Mouse (Mus musculus) limb, embryonic 14.5 days (tissue): ENCODE data around the gene Fgf11. TPM values are rescaled to one million over a fixed set of nuclear protein-coding genes. Genes with fewer than 3 reads are reported as not detected.
A peak's percentile ranks its signal among the peaks of the same experiment; 100 is the strongest.

Source experiments
- ATAC-seq: fragments of 200-750 bp; cut with Nextera tagmentation; 2 replicates; pipeline ENCODE4 v1.8.0; 2017; ENCODE audit warnings: low read depth, moderate number of reproducible peaks, moderate TSS enrichment; ENCODE audit not compliant: low FRiP score
- DNase-seq: peaks from one replicate; pipeline ENCODE4 v3.0.0-alpha.2; 2015; ENCODE audit warnings: low spot score
- H3K27ac ChIP-seq: fragments of 300-500 bp; sonication (generic); replicated peaks from 2 replicates; pipeline ENCODE4 v1.5.1; 2014; ENCODE audit warnings: low read depth, mild to moderate bottlenecking, low read length, moderate library complexity, mixed read lengths
- H3K27me3 ChIP-seq: fragments of 300-500 bp; sonication (generic); 2 replicates; pipeline ENCODE4 v1.6.1; 2014; ENCODE audit warnings: low read length, mixed read lengths; ENCODE audit not compliant: control insufficient read depth, insufficient read depth
- H3K36me3 ChIP-seq: fragments of 300-500 bp; sonication (generic); 2 replicates; pipeline ENCODE4 v1.6.1; 2014; ENCODE audit warnings: mild to moderate bottlenecking, low read length, moderate library complexity, mixed read lengths; ENCODE audit not compliant: control insufficient read depth, insufficient read depth
- H3K4me1 ChIP-seq: fragments of 300-500 bp; sonication (generic); 2 replicates; pipeline ENCODE4 v1.6.1; 2014; ENCODE audit warnings: antibody characterized with exemption, low read length, mixed read lengths; ENCODE audit not compliant: control insufficient read depth, insufficient read depth
- H3K4me2 ChIP-seq: fragments of 300-500 bp; sonication (generic); replicated peaks from 2 replicates; pipeline ENCODE4 v1.6.1; 2014; ENCODE audit warnings: low read depth, mild to moderate bottlenecking, low read length, moderate library complexity; ENCODE audit not compliant: severe bottlenecking
- H3K4me3 ChIP-seq: fragments of 300-500 bp; sonication (generic); replicated peaks from 2 replicates; pipeline ENCODE4 v1.5.1; 2014; ENCODE audit warnings: low read length
- H3K9ac ChIP-seq: fragments of 300-500 bp; sonication (generic); 2 replicates; pipeline ENCODE4 v1.6.1; 2014; ENCODE audit warnings: mild to moderate bottlenecking, low read depth, low read length, moderate library complexity; ENCODE audit not compliant: severe bottlenecking
- H3K9me3 ChIP-seq: fragments of 300-500 bp; sonication (generic); 2 replicates; pipeline ENCODE4 v1.6.1; 2016; ENCODE audit warnings: low read length; ENCODE audit not compliant: control insufficient read depth
- POLR2A ChIP-seq: fragments of 200-500 bp; IDR thresholded peaks from 2 replicates; pipeline ENCODE4 v1.8.0; 2012; ENCODE audit warnings: inconsistent platforms, mild to moderate bottlenecking, moderate library complexity, borderline replicate concordance; ENCODE audit not compliant: insufficient read depth, insufficient read length; ENCODE audit errors: extremely low read depth
- WGBS: fragments of 180-500 bp; shearing (Covaris S2); extraction: QIAGEN DNeasy Blood & Tissue Kit; methylation state at CpG from one replicate; pipeline ENCODE4 v1.1.7; 2014; 5-methylcytosine and 5-hydroxymethylcytosine counted together
- polyA plus RNA-seq, 2 experiments: library from polyadenylated mRNA; depleted of rRNA in 1 of 2; stranded (reverse) in 1 of 2; unstranded in 1 of 2; fragments of >200 nt; fragmentation: Nextera tagmentation in 1 of 2; extraction: Ambion mirVana in 1 of 2; gene quantifications; 2 replicates each; pipeline versions ENCODE4 v1.2.1 to v1.2.3; 2012 to 2014

Fgf11 gene
- polyA plus RNA-seq, 2 experiments: 2.2 to 17.2 TPM

GRCm38 (mm10) chr11:69837604-69837951 lies 35.9 kb upstream of the Fgf11 start, which contains the start of gene Nlgn2:
TSS of gene Nlgn2 (minus strand) at chr11:69837784.
- DNase-seq: no peak
- Histone ChIP-seq H3K27ac (peak within 1 kb of the TSS; percentile 83), H3K4me2 (peak within 1 kb of the TSS; percentile 95), H3K27me3 (peaks cover 5% of the 10 kb centered on the region; the same call in 1 of the 2 replicates), H3K9me3 (no peaks in the 10 kb centered on the region), H3K4me1 (peaks cover 37% of the 10 kb centered on the region), H3K9ac (peak within 1 kb of the TSS; percentile 71), H3K4me3 (peak within 1 kb of the TSS; percentile 73), H3K36me3 (peaks cover 17% of the 10 kb centered on the region)
- no peak; the same call in 1 of the 2 replicates for ATAC-seq
- no peak for TF ChIP-seq POLR2A
- under 1% methylated on average over 29 of the region's 32 CpGs for WGBS

GRCm38 (mm10) chr11:69836703-69837576 lies 35.3 kb upstream of the Fgf11 start:
- peak overlapping the region; percentile 79 for H3K27ac ChIP-seq
- H3K4me3 ChIP-seq: peak overlapping the region; percentile 73
- 1% methylated on average over 38 of the region's 52 CpGs for WGBS
- H3K4me1 ChIP-seq: peaks cover 37% of the 10 kb centered on the region
- peaks cover 5% of the 10 kb centered on the region; the same call in 1 of the 2 replicates for H3K27me3 ChIP-seq
- no peaks in the 10 kb centered on the region for H3K9me3 ChIP-seq
- DNase-seq (peak; percentile 37), ATAC-seq (no peak)
- H3K4me2 ChIP-seq: peak overlapping the region; percentile 95
- no peak for TF ChIP-seq POLR2A
- H3K36me3 ChIP-seq: peaks cover 24% of the 10 kb centered on the region
- peak overlapping the region; percentile 71 for H3K9ac ChIP-seq

GRCm38 (mm10) chr11:69835966-69836335 lies 34.3 kb upstream of the Fgf11 start:
- H3K9me3 ChIP-seq: no peaks in the 10 kb centered on the region
- H3K9ac ChIP-seq: peak overlapping the region; percentile 71
- TF ChIP-seq POLR2A: no peak
- ATAC-seq (no peak), DNase-seq (no peak)
- peaks cover 31% of the 10 kb centered on the region for H3K36me3 ChIP-seq
- peak overlapping the region; percentile 95 for H3K4me2 ChIP-seq
- 10% methylated on average over 4 of the region's 4 CpGs for WGBS
- H3K27ac ChIP-seq: no peak overlapping the region
- H3K4me1 ChIP-seq: peaks cover 37% of the 10 kb centered on the region
- H3K27me3 ChIP-seq: peaks cover 5% of the 10 kb centered on the region; the same call in 1 of the 2 replicates
- H3K4me3 ChIP-seq: peak overlapping the region; percentile 73

- peaks cover 5% of the 10 kb centered on the region; the same call in 1 of the 2 replicates for H3K27me3 ChIP-seq
- peaks cover 33% of the 10 kb centered on the region for H3K36me3 ChIP-seq
- ATAC-seq (no peak), DNase-seq (peak; percentile 7)
- H3K4me2 ChIP-seq: peak overlapping the region; percentile 95
- H3K27ac ChIP-seq: no peak overlapping the region
- peak overlapping the region; percentile 73 for H3K4me3 ChIP-seq
- peak overlapping the region; percentile 71; the same call in 1 of the 2 replicates for H3K9ac ChIP-seq
- WGBS: 14% methylated on average over 9 of the region's 9 CpGs
- H3K4me1 ChIP-seq: peaks cover 37% of the 10 kb centered on the region
- no peak for TF ChIP-seq POLR2A
- H3K9me3 ChIP-seq: no peaks in the 10 kb centered on the region
Observed at GRCm38 (mm10) chr11:69835326-69835965, 33.8 kb upstream of the Fgf11 start.

- H3K4me3 ChIP-seq: peak overlapping the region; percentile 73
- TF ChIP-seq POLR2A: no peak
- peak; percentile 21 for DNase-seq
- H3K9me3 ChIP-seq: no peaks in the 10 kb centered on the region
- H3K4me2 ChIP-seq: peak overlapping the region; percentile 95
- peaks cover 31% of the 10 kb centered on the region for H3K4me1 ChIP-seq
- peak overlapping the region; percentile 68 for H3K9ac ChIP-seq
- WGBS: 7% methylated on average over 43 of the region's 48 CpGs
- ATAC-seq: no peak
- peaks cover 5% of the 10 kb centered on the region; the same call in 1 of the 2 replicates for H3K27me3 ChIP-seq
- peaks cover 34% of the 10 kb centered on the region for H3K36me3 ChIP-seq
- no peak overlapping the region for H3K27ac ChIP-seq
Observed at GRCm38 (mm10) chr11:69834001-69834549, 32.4 kb upstream of the Fgf11 start.
